Mouse (Mus musculus) CH12.LX (cell line): ENCODE data around the gene Ccz1. TPM values are rescaled to one million over a fixed set of nuclear protein-coding genes. Genes with fewer than 3 reads are reported as not detected.

Experiments
- DNase-seq: peaks from one replicate; pipeline ENCODE4 v3.0.0-alpha.2; 2013; ENCODE audit errors: extremely low read depth
- H3K27ac ChIP-seq: 2 replicates; pipeline ENCODE4 v1.5.1; 2012; ENCODE audit warnings: low read depth, mild to moderate bottlenecking, control low read depth, moderate library complexity; ENCODE audit not compliant: insufficient read depth
- H3K27me3 ChIP-seq: replicated peaks from 2 replicates; pipeline ENCODE3; 2012; ENCODE audit warnings: inconsistent platforms
- H3K36me3 ChIP-seq, 2 experiments: replicated peaks in 1 of 2; 2 replicates each; pipeline versions ENCODE3 to v1.6.1; 2012; ENCODE audit warnings: inconsistent platforms in 1 of 2, low read length in 1 of 2, mild to moderate bottlenecking in 1 of 2, mixed read lengths in 1 of 2, moderate library complexity in 1 of 2; ENCODE audit not compliant: control insufficient read depth in 1 of 2, insufficient read depth in 1 of 2
- H3K4me1 ChIP-seq, 2 experiments: 2 replicates each; pipeline ENCODE4 v1.6.1; 2012; ENCODE audit warnings: inconsistent platforms in 1 of 2, moderate library complexity in 1 of 2; ENCODE audit not compliant: insufficient read depth in 2 of 2, control insufficient read depth in 1 of 2
- H3K4me2 ChIP-seq: 2 replicates; pipeline ENCODE4 v1.6.1; 2012; ENCODE audit warnings: low read depth, mild to moderate bottlenecking, control low read depth; ENCODE audit not compliant: poor library complexity, insufficient read depth, severe bottlenecking
- H3K4me3 ChIP-seq, 3 experiments: fragments of 150-350 bp in 1 of 3; sonication (generic) in 1 of 3; replicated peaks in 1 of 3; 2 replicates each; pipeline versions ENCODE3 to v1.5.1; 2011 to 2012; ENCODE audit warnings: low read depth in 2 of 3, low read length in 2 of 3, mild to moderate bottlenecking in 2 of 3, moderate library complexity in 2 of 3, control low read depth in 1 of 3, improper control_type of control experiment in 1 of 3, inconsistent platforms in 1 of 3, mixed read lengths in 1 of 3; ENCODE audit not compliant: poor library complexity in 1 of 3
- H3K79me2 ChIP-seq: replicated peaks from 2 replicates; pipeline ENCODE4 v1.6.1; 2012; ENCODE audit warnings: mild to moderate bottlenecking, moderate library complexity; ENCODE audit not compliant: control insufficient read depth, poor library complexity, insufficient read depth, severe bottlenecking; ENCODE audit errors: extremely low read depth
- H3K9ac ChIP-seq: 2 replicates; pipeline ENCODE4 v1.6.1; 2012; ENCODE audit warnings: low read depth, mild to moderate bottlenecking, control low read depth, moderate library complexity; ENCODE audit not compliant: insufficient read depth
- H3K9me3 ChIP-seq: replicated peaks from 2 replicates; pipeline ENCODE3; 2012; ENCODE audit warnings: low read length, inconsistent platforms, mixed read lengths
- CHD2 ChIP-seq: IDR thresholded peaks from 2 replicates; pipeline ENCODE4 v1.6.1; 2011; ENCODE audit warnings: low read length, improper control_type of control experiment
- E2F4 ChIP-seq: IDR thresholded peaks from 2 replicates; pipeline ENCODE4 v1.6.1; 2011; ENCODE audit warnings: low read depth, low read length, improper control_type of control experiment; ENCODE audit not compliant: insufficient replicate concordance
- GABPA ChIP-seq: IDR thresholded peaks from 2 replicates; pipeline ENCODE4 v1.6.1; 2012; ENCODE audit warnings: low read depth, low read length, improper control_type of control experiment, inconsistent platforms; ENCODE audit not compliant: insufficient replicate concordance
- HCFC1 ChIP-seq: IDR thresholded peaks from 2 replicates; pipeline ENCODE4 v1.6.1; 2012; ENCODE audit warnings: low read depth, mild to moderate bottlenecking, inconsistent platforms, low read length, improper control_type of control experiment
- IRF4 ChIP-seq: IDR thresholded peaks from 2 replicates; pipeline ENCODE4 v1.6.1; 2014; ENCODE audit warnings: low read depth, mild to moderate bottlenecking, inconsistent platforms, low read length, improper control_type of control experiment
- JUN ChIP-seq: IDR thresholded peaks from 2 replicates; pipeline ENCODE4 v1.6.1; 2011; ENCODE audit warnings: low read depth, mild to moderate bottlenecking, low read length, improper control_type of control experiment, moderate library complexity; ENCODE audit not compliant: insufficient read depth
- KAT2A ChIP-seq: IDR thresholded peaks from 2 replicates; pipeline ENCODE4 v1.6.1; 2012; ENCODE audit warnings: low read length, improper control_type of control experiment, inconsistent platforms; ENCODE audit not compliant: insufficient replicate concordance
- MAZ ChIP-seq: IDR thresholded peaks from 2 replicates; pipeline ENCODE4 v1.6.1; 2012; ENCODE audit warnings: low read depth, mild to moderate bottlenecking, inconsistent platforms, low read length, improper control_type of control experiment, moderate library complexity
- MEF2A ChIP-seq: IDR thresholded peaks from 2 replicates; pipeline ENCODE4 v1.6.1; 2014; ENCODE audit warnings: low read depth, mild to moderate bottlenecking, inconsistent platforms, low read length, improper control_type of control experiment, borderline replicate concordance
- MXI1 ChIP-seq: IDR thresholded peaks from 2 replicates; pipeline ENCODE4 v1.6.1; 2011; ENCODE audit warnings: mild to moderate bottlenecking, low read depth, low read length, improper control_type of control experiment
- MYC ChIP-seq: IDR thresholded peaks from 2 replicates; pipeline ENCODE4 v1.6.1; 2011; ENCODE audit warnings: low read depth, mild to moderate bottlenecking, improper control_type of control experiment, low read length
- NRF1 ChIP-seq: IDR thresholded peaks from 2 replicates; pipeline ENCODE4 v1.6.1; 2014; ENCODE audit warnings: low read depth, mild to moderate bottlenecking, inconsistent platforms, low read length, improper control_type of control experiment, moderate library complexity
- PAX5 ChIP-seq: IDR thresholded peaks from 2 replicates; pipeline ENCODE4 v1.6.1; 2012; ENCODE audit warnings: low read length, inconsistent platforms, mixed read lengths
- RAD21 ChIP-seq: IDR thresholded peaks from 2 replicates; pipeline ENCODE4 v1.6.1; 2011; ENCODE audit warnings: low read depth, mild to moderate bottlenecking, low read length, improper control_type of control experiment, moderate library complexity
- RCOR1 ChIP-seq: conservative IDR thresholded peaks from 2 replicates; pipeline ENCODE4 v1.6.1; 2012; ENCODE audit warnings: low read depth, mild to moderate bottlenecking, inconsistent platforms, low read length, improper control_type of control experiment
- TBP ChIP-seq: conservative IDR thresholded peaks from 2 replicates; pipeline ENCODE4 v1.6.1; 2011; ENCODE audit warnings: low read depth, low read length, improper control_type of control experiment
- UBTF ChIP-seq: IDR thresholded peaks from 2 replicates; pipeline ENCODE4 v1.6.1; 2012; ENCODE audit warnings: low read depth, mild to moderate bottlenecking, inconsistent platforms, low read length, improper control_type of control experiment, moderate library complexity
- ZC3H11A ChIP-seq: IDR thresholded peaks from 2 replicates; pipeline ENCODE4 v1.6.1; 2012; ENCODE audit warnings: low read depth, mild to moderate bottlenecking, inconsistent platforms, low read length, improper control_type of control experiment
- ZKSCAN1 ChIP-seq: IDR thresholded peaks from 2 replicates; pipeline ENCODE4 v1.6.1; 2012; ENCODE audit warnings: low read depth, inconsistent platforms, low read length, improper control_type of control experiment, borderline replicate concordance
- ZMIZ1 ChIP-seq: IDR thresholded peaks from 2 replicates; pipeline ENCODE4 v1.6.1; 2012; ENCODE audit warnings: low read depth, mild to moderate bottlenecking, inconsistent platforms, low read length, improper control_type of control experiment
- dilution Hi-C: fragments of 300-500 bp; cut with MboI; formaldehyde crosslinking; loops from 2 replicates; pipeline ENCODE4 v1.14.3; 2020; ENCODE audit warnings: low sequenced_read_pairs; ENCODE audit not compliant: extremely low pct_unique_long_range_greater_than_20kb, extremely low pct_ligation_motif_present
- in situ Hi-C: fragments of 300-500 bp; cut with MboI; formaldehyde crosslinking; loops from 3 replicates; pipeline ENCODE4 v1.14.3; 2019; ENCODE audit warnings: low sequenced_read_pairs, low pct_ligation_motif_present, low pct_unique_long_range_greater_than_20kb, mixed read lengths
- polyA plus RNA-seq: library from polyadenylated mRNA; unstranded; fragments of >175 nt; gene quantifications from 2 replicates; pipeline ENCODE4 v1.2.1, GENCODE M21; 2012; ENCODE audit warnings: low read depth; ENCODE audit not compliant: insufficient read length
- total RNA-seq, 2 experiments: library from RNA; depleted of rRNA; stranded (reverse); fragments of 300-350 nt in 1 of 2; fragments of >200 nt in 1 of 2; gene quantifications; 2 replicates each; pipeline ENCODE4 v1.2.3; 2012 to 2014

Ccz1 gene
- total and polyA plus RNA-seq, 3 experiments: 64.3 to 129 (median 91.0) TPM

GRCm38 (mm10) chr5:143993849-143994248, 20.8 kb downstream of the Ccz1 start:
- in situ Hi-C loops: no loop called here
- Histone ChIP-seq H3K27ac (no peak overlapping the region), H3K36me3 (peaks cover 79 to 96% of the 10 kb centered on the region in 2 experiments), H3K27me3 (no peaks in the 10 kb centered on the region), H3K4me2 (no peak overlapping the region), H3K4me1 (no peaks in the 10 kb centered on the region), H3K9me3 (no peaks in the 10 kb centered on the region), H3K9ac (no peak overlapping the region), H3K4me3 (no peak overlapping the region), H3K79me2 (no peaks in the 10 kb centered on the region)
- DNase-seq: no peak
- TF ChIP-seq E2F4 (no peak), IRF4 (no peak)
- dilution Hi-C loops: no loop called here

- no peak overlapping the region for H3K27ac ChIP-seq
- in situ Hi-C loops: no loop called here
- H3K79me2 ChIP-seq: no peaks in the 10 kb centered on the region
- TF ChIP-seq E2F4 (no peak), CHD2 (no peak), RCOR1 (no peak), TBP (no peak), IRF4 (no peak), RAD21 (no peak), UBTF (no peak), JUN (no peak), MYC (no peak), ZC3H11A (no peak), MXI1 (no peak)
- DNase-seq: no peak
- dilution Hi-C loops: no loop called here
- peaks cover 77 to 96% of the 10 kb centered on the region in 2 experiments for H3K36me3 ChIP-seq
- H3K4me2 ChIP-seq: no peak overlapping the region
- no peak overlapping the region for H3K9ac ChIP-seq
- no peaks in the 10 kb centered on the region for H3K4me1 ChIP-seq
- no peaks in the 10 kb centered on the region for H3K27me3 ChIP-seq
- H3K4me3 ChIP-seq: no peak overlapping the region
- H3K9me3 ChIP-seq: no peaks in the 10 kb centered on the region
Observed at GRCm38 (mm10) chr5:143993260-143993659, 21.4 kb downstream of the Ccz1 start.

- dilution Hi-C loops (no loop called here), in situ Hi-C loops (no loop called here)
- no peaks in the 10 kb centered on the region for H3K27me3 ChIP-seq
- no peak overlapping the region for H3K27ac ChIP-seq
- peaks cover 78 to 96% of the 10 kb centered on the region in 2 experiments for H3K36me3 ChIP-seq
- H3K4me3 ChIP-seq: no peak overlapping the region
- H3K9ac ChIP-seq: no peak overlapping the region
- no peaks in the 10 kb centered on the region for H3K79me2 ChIP-seq
- TF ChIP-seq MEF2A (no peak), ZKSCAN1 (no peak), E2F4 (no peak), MAZ (no peak), JUN (no peak), GABPA (no peak), RAD21 (no peak), ZMIZ1 (no peak), NRF1 (no peak), CHD2 (no peak), HCFC1 (no peak), KAT2A (no peak), PAX5 (no peak)
- DNase-seq: no peak
- no peak overlapping the region for H3K4me2 ChIP-seq
- no peaks in the 10 kb centered on the region for H3K9me3 ChIP-seq
- H3K4me1 ChIP-seq: no peaks in the 10 kb centered on the region
Observed at GRCm38 (mm10) chr5:143992661-143993060, 22.0 kb downstream of the Ccz1 start.
